Mouse (Mus musculus) cerebellum, postnatal 4 days (tissue): ENCODE measurements around the gene Prmt3.

ENCODE experiments used
- DNase-seq, 2 experiments: peaks; one replicate each; pipeline ENCODE4 v3.0.0; 2022; ENCODE audit warnings: low spot score in 2 of 2, mixed read lengths in 1 of 2

The Prmt3 gene

DNA sequence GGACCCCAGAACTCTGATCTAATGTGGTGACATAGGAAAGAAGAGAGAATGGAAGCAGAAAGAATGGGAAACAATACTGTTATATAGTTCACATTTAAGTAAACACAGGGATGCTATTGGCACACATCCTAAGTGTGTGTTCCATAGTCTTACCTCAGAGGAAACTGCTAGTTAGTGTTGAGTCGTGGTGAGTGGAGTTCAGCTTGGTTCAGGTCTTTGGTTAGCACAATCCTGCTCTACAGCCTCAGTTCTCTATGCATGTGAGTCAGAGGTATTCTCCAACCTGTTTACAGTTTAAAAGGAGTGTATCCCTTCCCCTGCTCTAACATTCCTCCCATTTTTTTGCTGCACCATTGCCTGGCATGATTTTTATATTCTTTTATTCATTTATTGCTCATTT is 19.0 kb downstream of the Prmt3 start:
- DNase-seq: no peak

DNA sequence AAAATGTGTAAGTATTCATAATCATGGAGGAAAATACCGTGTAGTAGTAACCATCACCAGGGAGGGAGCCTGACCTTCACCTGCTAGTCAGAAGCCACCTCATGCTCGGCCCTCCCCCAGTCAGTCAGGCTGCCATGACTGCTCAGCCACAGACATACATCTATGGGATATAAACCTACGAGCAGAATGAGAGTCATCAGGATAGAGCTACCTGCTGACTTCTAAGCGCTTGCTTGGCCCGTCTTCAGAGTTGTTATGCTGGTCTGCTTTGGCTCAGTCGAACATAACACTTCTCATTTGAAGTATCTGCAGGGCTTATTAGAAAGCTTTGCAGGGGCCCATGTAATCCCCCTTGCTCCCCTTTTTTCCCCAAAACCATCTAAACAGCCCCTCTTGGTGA is 25.4 kb downstream of the Prmt3 start:
- no peak for DNase-seq

DNA sequence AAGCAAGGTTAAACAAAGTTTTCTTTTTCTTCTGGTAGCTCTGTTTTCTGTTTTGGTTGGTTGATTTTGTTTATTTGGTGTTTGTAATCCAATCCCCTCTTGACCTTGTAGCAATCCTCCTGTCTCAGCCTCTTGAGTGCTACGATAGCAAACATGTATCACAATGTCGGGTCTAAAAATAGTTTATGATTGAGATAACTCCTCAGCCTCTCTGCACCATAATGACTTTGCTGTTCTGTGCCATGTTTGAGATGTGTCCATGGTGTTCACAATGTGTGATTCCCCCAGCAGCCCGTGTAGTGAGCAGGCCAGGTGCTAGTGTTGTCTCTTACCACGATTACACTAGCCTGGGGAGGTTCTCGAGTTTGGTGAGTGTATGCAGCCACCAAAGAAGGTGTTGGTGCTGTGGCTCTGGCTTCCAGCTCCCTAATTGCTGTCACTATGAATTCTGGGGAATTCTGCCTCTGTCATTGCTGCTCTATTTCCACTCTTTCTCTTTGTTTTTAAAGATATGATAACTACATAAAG is 26.6 kb downstream of the Prmt3 start:
- no peak for DNase-seq

DNA sequence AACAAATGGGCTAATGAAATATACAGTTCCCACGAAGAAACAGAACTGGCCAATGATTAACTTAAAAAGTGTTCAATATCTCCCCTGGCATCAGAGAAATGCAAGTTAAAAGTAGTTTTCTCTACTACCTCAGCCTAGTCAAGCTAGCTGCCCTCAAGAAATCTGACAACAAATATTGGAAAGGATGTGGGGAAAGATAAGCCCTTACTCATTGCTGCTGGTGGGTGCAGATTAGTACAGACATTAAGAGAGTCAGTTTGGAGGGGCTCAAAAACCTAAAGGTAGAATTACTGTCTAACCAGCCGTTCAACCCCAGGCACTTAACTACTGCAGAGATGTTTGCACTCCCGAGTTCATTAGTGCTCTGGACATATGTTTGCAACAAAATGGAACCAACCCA is 27.5 kb downstream of the Prmt3 start:
- DNase-seq: no peak

DNA sequence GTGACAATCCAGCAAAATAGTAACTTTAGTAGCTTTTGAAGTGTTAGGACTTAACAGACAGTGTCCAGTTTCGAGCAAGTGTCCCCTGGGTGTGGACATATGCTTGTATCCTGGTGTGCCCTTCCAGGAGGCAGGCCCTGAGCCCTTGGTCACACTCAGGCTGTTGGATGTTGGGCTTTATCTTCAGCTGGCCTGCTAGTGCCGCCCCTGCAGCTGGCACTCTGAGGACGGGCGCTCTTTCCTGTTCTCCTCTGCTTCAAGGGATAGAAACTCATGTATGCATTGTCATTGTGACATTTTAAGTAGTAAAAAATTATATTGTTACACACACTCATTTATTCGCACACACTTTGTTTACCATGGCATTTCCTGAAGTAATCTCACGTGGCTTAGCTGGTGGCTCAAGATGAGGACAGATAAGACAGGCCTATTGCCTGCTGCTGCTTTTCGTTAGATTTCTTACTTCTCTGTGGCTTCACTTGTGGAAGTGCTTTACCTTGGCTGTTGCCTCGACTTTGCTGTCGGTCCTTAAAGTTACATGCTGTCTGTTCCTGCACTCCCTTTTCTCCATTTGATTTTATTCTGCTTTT is 29.0 kb downstream of the Prmt3 start:
- DNase-seq: no peak

DNA sequence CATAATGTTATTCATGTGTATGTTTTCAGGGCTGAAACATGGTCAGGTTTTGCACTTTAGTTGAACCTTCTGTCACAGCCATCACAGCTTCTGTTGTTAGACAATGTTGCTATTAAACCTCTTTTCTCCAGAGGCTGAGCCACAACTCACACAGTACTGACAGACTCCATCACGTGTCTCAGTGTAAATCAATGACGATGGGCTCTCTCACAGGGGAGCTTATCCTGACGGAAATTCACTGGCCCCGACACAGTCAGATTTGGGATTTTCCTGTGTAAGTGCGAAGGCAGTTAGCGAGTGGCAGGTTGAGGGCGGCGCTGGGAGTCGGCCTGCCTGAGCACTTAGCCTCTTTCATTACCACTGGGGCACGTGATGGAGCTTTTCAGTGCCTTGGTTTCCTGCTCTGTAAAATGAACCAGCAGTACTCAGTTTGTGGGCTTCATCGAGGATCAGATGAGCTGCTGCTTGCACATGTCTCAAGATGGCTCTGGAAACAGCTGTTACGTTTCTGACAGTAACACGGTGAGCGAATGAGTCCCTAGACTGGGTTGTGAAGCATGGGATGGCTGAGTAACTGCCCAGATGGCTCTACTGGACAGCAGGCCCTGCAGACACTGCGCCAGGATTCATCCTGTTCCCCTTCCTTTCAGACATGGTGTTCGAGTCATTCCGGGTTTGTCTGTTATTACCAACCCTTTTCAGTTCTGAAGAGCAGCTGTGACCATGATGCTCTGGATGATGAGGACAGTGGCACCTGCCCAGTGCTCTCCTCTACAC is 29.9 kb downstream of the Prmt3 start:
- no peak for DNase-seq

DNA sequence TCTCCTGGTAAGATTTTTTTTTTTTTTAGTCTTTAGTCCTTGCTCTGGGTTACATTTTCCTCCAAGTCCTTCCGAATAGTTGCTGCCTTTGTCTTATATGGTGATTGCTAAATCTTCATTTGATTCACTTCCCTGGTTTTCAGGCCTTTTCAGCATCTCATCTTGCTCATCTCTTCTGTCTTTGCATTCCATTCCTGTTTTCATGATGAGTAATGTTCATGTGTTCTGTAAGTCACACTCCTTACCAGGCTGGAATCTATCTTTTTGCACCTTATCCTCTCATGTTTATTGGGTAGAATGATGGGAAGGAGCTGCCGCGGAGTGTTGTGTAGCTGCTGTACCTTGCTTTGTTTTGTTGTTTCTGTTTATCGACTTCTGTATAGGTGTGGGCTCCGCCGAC is 31.0 kb downstream of the Prmt3 start:
- no peak for DNase-seq

DNA sequence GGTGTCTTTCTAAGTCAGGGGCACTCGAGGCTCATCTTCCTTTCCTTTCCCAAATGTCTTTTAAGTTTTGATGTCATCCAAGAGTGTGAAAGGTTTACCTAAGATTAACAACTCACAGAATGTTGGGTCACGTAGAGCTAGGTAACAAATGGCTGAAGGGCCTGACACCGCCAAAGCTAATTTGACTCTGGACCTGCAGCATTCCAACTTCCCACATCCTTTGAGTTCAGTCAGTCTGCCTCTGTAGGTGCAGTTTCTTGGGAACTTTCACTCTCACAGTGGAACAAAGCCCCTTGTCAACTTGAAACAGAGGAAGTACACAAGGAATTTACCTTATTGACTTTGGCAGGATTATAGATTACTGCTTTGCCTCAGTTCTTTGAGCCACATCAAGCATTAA is 31.4 kb downstream of the Prmt3 start:
- no peak for DNase-seq

DNA sequence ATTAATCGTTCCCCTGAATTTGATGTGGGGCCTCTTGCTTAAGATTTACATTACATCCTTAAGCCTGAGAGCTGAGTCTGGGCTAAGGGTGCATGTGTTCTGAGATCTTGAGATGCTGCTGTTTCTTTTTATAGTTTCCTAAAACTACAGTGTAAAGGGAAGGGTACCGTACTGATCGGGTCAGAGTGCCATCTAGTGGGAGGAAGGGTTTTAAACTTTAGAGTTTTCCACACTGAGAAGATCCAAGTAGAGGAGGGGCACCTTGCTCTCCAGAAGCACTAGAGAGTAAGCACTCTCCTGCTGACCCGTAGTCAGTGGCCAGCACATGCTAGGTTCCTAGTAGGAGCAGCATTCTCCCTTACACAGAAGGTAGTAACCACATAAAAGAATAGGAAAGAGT is 33.2 kb downstream of the Prmt3 start:
- no peak for DNase-seq

DNA sequence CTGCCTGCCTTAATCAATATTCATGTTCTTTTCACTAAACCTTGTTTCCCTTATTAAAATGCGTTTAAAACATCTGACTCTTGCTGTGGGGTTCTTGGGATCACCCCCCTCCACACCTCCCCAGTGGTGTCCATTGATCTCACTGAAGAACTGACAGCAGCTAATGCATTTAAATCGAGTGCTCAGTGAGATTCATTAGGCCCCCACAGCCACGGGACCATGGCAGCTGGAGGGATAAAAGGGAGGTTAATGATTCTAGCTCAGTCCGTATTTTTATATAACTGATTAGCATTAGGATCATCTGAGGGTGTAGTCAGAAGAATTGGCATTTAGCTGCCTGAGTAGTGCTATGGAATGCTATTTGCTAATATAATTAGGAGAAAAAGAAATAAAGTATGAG is 41.2 kb downstream of the Prmt3 start:
- DNase-seq: no peak

DNA sequence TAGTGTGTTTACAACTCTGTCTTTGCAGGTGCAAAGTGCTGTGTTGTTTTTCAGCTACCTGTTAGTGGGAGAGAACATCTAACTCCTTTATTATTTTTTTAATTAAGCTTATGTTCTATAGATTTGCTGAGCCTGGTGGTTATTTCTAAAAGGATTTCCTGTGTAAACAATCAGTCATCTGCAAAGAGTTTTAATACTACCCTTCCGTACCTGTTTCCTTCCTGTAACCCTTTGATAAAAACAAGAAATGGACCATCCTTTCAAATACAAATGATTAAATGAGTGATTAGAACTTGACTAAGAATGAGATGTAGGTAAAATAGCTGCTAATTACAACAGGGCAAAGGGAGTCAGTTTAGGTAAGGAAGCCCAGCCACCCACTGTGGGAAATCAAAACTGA is 43.2 kb downstream of the Prmt3 start:
- DNase-seq: no peak

DNA sequence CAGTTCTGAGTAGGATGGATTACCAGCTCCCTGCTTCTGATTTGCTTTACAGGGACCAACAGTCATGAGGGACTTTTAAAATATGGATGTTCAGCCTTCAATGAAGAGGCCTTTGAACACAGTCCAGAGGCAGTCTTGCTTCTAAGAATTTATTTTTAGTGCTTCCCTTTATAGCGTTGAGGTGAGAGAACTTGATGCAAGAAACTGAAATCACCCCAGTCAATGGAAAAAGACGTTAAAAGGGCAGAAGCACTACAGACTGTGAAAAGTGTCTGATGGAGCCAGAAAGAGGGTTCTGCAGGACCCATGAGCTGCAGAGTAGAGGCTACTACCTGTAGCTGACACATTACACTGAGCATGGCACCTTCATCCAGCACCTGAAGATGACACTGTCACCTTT is 43.9 kb downstream of the Prmt3 start:
- DNase-seq: no peak

DNA sequence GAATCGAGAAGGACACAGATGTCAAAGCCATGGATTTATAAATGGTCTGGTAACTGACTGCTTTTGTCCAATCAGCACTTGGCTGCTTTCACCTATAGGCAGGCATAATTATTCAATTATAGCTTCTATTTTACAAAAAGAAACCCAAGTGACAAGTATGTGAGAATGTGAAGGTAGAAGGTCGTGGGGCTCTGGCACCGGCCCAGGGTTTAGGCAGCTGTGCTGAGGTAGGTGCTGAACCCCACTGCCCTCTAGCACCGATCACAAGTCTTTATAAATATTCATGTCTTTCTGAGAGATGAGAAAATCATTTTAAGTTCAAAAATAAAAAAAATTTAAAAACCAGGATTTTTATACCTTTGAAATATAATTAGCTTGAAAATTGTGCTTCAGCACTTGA is 45.4 kb downstream of the Prmt3 start:
- DNase-seq: no peak

DNA sequence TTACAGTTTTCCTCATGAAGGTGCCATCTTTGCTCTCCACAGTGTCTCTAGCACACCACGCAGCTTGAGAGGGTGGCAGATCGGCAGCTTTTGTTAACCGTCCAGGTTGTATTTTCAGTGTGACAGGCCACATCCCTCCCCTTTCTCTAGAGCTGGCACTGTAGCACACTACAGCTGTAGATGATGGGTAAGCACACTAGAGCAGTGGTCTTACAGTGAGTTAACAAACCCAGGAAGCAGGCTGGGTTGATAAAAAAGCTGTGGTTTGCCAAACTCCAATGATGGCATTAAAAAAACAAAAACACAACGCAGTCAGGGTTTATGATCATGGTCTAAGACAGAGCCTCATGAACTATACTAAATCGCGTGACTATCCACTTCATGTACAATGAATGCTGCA is 45.9 kb downstream of the Prmt3 start:
- no peak for DNase-seq

DNA sequence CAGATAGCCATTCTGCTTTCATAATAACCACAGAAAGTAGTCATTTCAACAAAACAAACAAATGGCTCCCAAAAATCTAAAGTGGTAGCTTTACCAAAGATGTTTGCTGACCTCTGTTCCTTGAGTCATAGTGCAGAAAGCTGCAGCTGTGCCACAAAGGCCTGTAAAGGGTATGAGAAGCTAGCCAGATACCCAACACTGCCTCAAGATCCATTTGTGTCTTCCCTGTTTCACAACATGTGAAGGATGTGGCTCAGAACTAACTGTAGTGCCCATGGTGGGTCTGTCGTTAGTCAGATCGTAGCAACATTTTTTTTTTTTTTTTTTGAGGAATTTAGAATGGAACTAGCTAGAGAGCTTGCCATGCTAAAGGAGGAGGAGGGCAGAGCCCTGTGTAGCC is 46.4 kb downstream of the Prmt3 start:
- no peak for DNase-seq

DNA sequence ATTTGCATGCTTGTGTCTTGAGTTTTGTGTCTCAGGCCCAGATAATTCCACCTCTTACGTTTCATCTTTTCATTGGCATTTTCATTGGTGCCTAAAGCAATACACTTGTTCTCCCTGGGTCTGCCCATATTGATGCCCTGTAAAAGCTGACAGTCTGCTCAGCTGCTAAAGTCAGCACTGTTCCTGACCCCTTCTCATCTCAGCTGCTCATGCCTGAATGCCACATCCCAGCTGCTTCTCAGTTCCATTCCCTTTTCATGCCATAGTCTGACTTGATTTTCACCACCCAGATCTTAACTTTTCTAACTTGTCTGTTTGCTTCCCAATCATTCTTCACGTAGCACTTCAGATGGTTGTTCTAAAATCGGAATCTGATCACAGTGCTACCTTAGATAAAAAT is 47.3 kb downstream of the Prmt3 start:
- no peak for DNase-seq

DNA sequence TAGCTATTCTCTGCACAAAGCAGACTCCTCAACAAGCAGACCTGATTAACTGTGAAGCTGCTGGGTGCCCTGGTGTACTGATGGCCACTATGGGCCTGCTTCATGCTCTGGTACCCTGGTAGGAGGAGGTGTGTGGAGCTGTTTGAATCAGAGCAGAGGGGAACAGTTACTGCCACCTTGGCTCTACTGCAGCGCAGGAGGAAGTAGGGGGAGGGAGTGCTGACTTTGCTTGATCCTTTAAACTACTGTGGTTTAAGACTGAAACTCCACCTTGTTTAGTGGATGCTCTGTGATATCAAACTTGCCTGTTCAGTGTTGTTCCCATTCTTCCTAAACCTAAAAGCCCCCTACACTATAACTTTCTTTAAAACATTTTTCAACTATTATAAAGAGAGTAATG is 49.8 kb downstream of the Prmt3 start:
- no peak for DNase-seq

DNA sequence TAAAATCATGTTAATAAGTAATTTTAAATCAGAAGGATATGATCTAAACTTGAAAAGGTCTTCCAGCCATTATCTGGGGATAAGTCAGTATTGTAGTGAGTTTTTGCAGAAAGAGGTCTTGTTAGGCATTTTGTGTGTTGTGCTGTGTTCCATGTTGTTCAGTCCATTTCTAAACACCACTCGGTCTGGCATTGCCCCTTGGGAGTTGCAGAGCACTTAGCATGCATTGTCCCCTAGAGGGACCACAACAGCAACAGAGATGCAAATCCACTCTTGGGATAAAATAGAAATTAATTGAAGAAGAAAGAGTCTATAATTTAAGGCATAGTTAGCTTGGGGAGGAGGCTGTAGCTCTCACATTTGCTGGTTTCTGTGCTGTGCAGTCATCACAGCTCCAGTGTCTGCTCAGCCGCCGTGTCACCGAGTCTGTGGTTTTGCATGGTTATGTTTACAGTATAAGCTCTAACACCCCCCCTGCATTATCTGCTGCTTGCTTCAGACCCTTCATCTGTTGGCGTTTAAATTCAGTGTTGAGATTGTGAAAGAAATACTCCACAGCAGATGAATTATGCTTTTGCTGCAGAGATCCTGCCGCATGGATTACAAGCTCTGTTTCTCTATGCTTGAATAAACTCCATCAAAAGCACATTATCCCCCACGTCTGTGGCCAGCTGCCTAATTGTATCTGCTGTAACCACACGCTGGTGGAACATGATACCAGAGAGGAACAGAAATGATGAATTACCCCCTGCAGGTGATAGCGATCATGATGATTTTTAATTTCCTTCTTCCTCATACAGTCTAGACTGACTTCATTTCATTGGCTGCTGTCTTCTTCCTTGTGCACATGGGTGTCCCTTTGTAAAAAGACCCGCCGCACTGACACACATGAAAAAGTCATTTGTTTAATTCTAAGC is 64.5 kb downstream of the Prmt3 start:
- peak in 1 of 2 experiments; percentile 14 for DNase-seq

DNA sequence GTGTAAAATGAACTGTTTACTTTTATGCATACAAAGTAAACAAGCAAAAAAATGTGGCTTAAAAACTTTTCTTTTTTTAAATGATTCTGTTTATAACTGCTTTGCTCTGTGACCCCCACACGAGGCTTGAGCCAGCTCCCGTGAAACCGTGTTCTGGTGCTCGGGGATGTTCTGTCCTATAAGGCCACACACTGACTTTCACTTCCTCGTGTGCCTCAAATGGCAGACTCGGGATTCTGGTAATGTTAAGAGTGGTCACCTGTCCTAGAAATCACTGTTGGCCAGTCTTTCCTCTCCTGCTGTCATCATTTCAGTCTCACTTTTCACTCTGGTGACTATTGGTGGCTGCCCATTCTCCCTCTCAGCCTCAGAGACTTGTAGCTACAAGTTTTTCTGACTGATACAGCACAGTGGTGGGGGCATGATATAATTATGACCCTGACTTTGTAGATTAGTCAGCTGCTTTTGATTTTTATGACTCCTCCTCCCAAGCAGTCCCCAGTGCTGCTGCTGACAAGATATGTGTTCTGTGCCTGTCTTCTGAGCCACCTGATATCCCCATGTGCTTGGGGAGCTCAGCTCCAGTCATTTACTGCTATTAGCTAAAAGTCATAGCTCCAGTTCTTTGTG is 65.3 kb downstream of the Prmt3 start:
- DNase-seq: no peak

DNA sequence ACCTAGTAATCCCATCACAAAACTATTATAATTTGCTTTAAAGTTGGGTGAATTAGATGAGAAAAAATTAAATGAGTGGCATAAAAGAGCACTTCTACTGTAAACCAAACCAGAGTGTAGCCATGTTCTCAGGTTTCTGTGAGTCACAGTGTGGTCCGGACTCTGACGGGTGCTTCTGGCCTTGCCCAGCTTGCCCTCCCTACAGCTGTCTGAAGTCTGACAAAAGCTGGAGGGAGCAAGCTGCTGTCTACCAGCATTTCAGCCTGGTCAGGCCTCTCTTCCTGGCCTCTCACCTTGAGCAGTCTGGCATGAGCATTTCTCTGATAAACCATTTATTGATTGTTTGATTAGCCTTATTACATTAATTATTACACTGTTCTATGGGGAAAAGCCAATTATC is 69.8 kb downstream of the Prmt3 start:
- no peak for DNase-seq

DNA sequence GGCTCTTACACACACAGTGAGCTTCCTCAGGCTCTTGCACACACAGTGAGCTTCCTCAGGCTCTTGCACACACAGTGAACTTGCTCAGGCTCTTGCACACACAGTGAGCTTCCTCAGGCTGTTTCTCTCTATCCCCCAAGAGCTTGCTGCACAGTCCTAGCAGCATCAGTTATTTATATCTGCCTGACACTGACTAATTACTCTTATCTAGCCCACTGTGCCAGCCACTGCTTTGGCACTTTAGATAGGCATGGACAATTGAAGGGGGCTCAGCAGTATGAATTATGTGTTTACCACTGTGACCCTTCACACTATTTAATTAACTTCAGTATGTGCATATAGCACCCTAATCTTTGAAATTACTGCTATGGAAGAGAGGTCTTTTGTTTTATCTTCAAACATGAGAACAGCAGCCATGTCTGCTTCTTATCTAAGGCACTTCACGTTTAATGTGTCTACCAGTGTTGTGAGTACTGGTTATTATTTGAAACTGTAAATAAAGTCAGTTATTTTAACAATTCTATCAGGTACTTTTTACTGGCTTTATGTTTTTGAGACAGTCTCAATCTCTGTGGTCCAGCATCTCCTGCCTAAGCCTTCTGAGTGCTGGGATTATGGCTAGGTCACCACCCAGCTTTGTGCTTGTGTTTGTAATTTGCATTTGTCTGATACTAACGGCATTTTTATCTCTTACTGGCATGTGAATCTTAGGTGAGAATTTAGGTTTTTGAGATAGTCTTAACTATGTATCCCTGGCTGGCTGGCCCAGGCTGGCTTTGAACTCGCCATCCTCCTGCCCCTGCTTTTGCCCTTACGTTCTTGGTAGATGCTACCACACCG is 75.4 kb downstream of the Prmt3 start:
- no peak for DNase-seq
